Mouse (Mus musculus) megakaryocyte, embryonic 14.5 days (primary cell): Measurements from ENCODE around the gene Eme2. TPM values are rescaled to one million over a fixed set of nuclear protein-coding genes. Genes with fewer than 3 reads are reported as not detected.

Experiments used
- H3K27me3 ChIP-seq: replicated peaks from 2 replicates; pipeline ENCODE3; 2012; ENCODE audit warnings: inconsistent platforms
- H3K36me3 ChIP-seq: replicated peaks from 2 replicates; pipeline ENCODE3; 2012; ENCODE audit warnings: low read length, inconsistent platforms, mixed read lengths
- H3K4me1 ChIP-seq: 2 replicates; pipeline ENCODE4 v1.6.1; 2012; ENCODE audit warnings: inconsistent platforms
- H3K4me3 ChIP-seq: replicated peaks from 2 replicates; pipeline ENCODE3; 2012; ENCODE audit warnings: moderate library complexity, mild to moderate bottlenecking, inconsistent platforms
- H3K9me3 ChIP-seq: 2 replicates; pipeline ENCODE4 v1.6.1; 2012; ENCODE audit warnings: inconsistent platforms
- FLI1 ChIP-seq: IDR thresholded peaks from 2 replicates; pipeline ENCODE4 v1.6.1; 2012; ENCODE audit warnings: low read length, inconsistent platforms, mixed read lengths
- GATA1 ChIP-seq: IDR thresholded peaks from 3 replicates; pipeline ENCODE4 v1.6.1; 2012; ENCODE audit warnings: mixed read lengths, low read length, inconsistent platforms, borderline replicate concordance
- polyA plus RNA-seq: library from polyadenylated mRNA; stranded (reverse); fragments of >175 nt; gene quantifications from 2 replicates; pipeline ENCODE4 v1.2.3, GENCODE M21; 2012; ENCODE audit warnings: low replicate concordance; ENCODE audit not compliant: insufficient read depth

Gene Eme2
- polyA plus RNA-seq, 1 experiment, result 5.8 TPM

- Histone ChIP-seq H3K4me1 (peaks cover 18% of the 10 kb centered on the region), H3K36me3 (no peaks in the 10 kb centered on the region), H3K9me3 (no peaks in the 10 kb centered on the region), H3K4me3 (no peak overlapping the region), H3K27me3 (peaks cover 10% of the 10 kb centered on the region)
- no peak for TF ChIP-seq FLI1
These were observed 53.8 kb downstream of the Eme2 start for GRCm38 (mm10) chr17:24841133-24841532.

- TF ChIP-seq GATA1 (no peak), FLI1 (no peak)
- Histone ChIP-seq H3K4me1 (peaks cover 17% of the 10 kb centered on the region), H3K4me3 (no peak overlapping the region), H3K36me3 (no peaks in the 10 kb centered on the region), H3K9me3 (no peaks in the 10 kb centered on the region), H3K27me3 (peaks cover 15% of the 10 kb centered on the region)
These were observed 54.5 kb downstream of the Eme2 start for GRCm38 (mm10) chr17:24840341-24840740.

- TF ChIP-seq GATA1 (no peak), FLI1 (no peak)
- Histone ChIP-seq H3K4me1 (peaks cover 16% of the 10 kb centered on the region), H3K36me3 (no peaks in the 10 kb centered on the region), H3K4me3 (no peak within 1 kb of the TSS), H3K9me3 (no peaks in the 10 kb centered on the region), H3K27me3 (peaks cover 15% of the 10 kb centered on the region)
These were observed 55.0 kb downstream of the Eme2 start, which contains the start of gene Hagh for GRCm38 (mm10) chr17:24839842-24840241. Gene Hagh, plus strand, starts transcription at chr17:24840143.

Other genes with a start within 250 kb of the Eme2 start
- 0.85 TPM in 1 of 2 replicates, not detected in the other for gene Slc9a3r2, start 244.8 kb downstream of the Eme2 start, polyA plus RNA-seq
- 1.1 TPM in 1 of 2 replicates, not detected in the other for gene Npw, start 236.6 kb downstream of the Eme2 start, polyA plus RNA-seq
- gene Zfp598, start 225.4 kb downstream of the Eme2 start, polyA plus RNA-seq, result 45.3 and 55.8 TPM in 2 replicates
- 0.04 TPM in 1 of 2 replicates, not detected in the other for gene Syngr3, start 205.1 kb downstream of the Eme2 start, polyA plus RNA-seq
- gene Gfer, start 198.9 kb downstream of the Eme2 start, polyA plus RNA-seq, result 47.3 and 53.9 TPM in 2 replicates
- gene Noxo1, start 198.9 kb downstream of the Eme2 start, polyA plus RNA-seq, result 1.5 and 2.1 TPM in 2 replicates
- gene Tbl3, start 187.4 kb downstream of the Eme2 start, polyA plus RNA-seq, result 16.6 and 17.1 TPM in 2 replicates
- 0.74 TPM in 1 of 2 replicates, not detected in the other for gene Rnf151, start 177.0 kb downstream of the Eme2 start, polyA plus RNA-seq
- gene Rps2, start 177.0 kb downstream of the Eme2 start, polyA plus RNA-seq, result 653 and 1,069 TPM in 2 replicates
- 519 and 729 TPM in 2 replicates for gene Ndufb10, start 170.6 kb downstream of the Eme2 start, polyA plus RNA-seq
- gene Rpl3l, start 167.3 kb downstream of the Eme2 start, polyA plus RNA-seq, result 0.35 TPM in 1 of 2 replicates, not detected in the other
- 19.0 and 40.5 TPM in 2 replicates for gene Msrb1, start 158.4 kb downstream of the Eme2 start, polyA plus RNA-seq
- gene Hs3st6, start 142.1 kb downstream of the Eme2 start, polyA plus RNA-seq, result not detected in 2 replicates
- not detected in 2 replicates for gene Meiob, start 90.8 kb downstream of the Eme2 start, polyA plus RNA-seq
- gene Hagh, start 54.9 kb downstream of the Eme2 start, polyA plus RNA-seq, result 7.5 and 29.1 TPM in 2 replicates
- gene Fahd1, start 44.7 kb downstream of the Eme2 start, polyA plus RNA-seq, result 2.0 and 2.8 TPM in 2 replicates
- 0.25 TPM in 1 of 2 replicates, not detected in the other for gene Igfals, start 29.1 kb downstream of the Eme2 start, polyA plus RNA-seq
- 58.9 and 67.0 TPM in 2 replicates for gene Nubp2, start 8.7 kb downstream of the Eme2 start, polyA plus RNA-seq
- 18.7 and 57.4 TPM in 2 replicates for gene Spsb3, start 8.4 kb downstream of the Eme2 start, polyA plus RNA-seq
- 75.3 and 168 TPM in 2 replicates for gene Mrps34, start within 50 bp of the Eme2 start, polyA plus RNA-seq
- 18.4 TPM in 1 of 2 replicates, not detected in the other for gene Nme3, start 1.4 kb upstream of the Eme2 start, polyA plus RNA-seq
- 20.5 and 36.6 TPM in 2 replicates for gene Mapk8ip3, start 41.9 kb upstream of the Eme2 start, polyA plus RNA-seq
- 3.5 and 8.6 TPM in 2 replicates for gene Jpt2, start 65.6 kb upstream of the Eme2 start, polyA plus RNA-seq
- 4.5 and 5.5 TPM in 2 replicates for gene Cramp1l, start 120.7 kb upstream of the Eme2 start, polyA plus RNA-seq
- gene Ift140, start 121.0 kb upstream of the Eme2 start, polyA plus RNA-seq, result 6.9 and 7.4 TPM in 2 replicates
- not detected in 2 replicates for gene Tmem204, start 188.5 kb upstream of the Eme2 start, polyA plus RNA-seq
- 9.1 and 27.2 TPM in 2 replicates for gene Telo2, start 220.9 kb upstream of the Eme2 start, polyA plus RNA-seq
- 0.12 TPM in 1 of 2 replicates, not detected in the other for gene Ptx4, start 225.7 kb upstream of the Eme2 start, polyA plus RNA-seq
- 17.8 and 22.0 TPM in 2 replicates for gene Clcn7, start 238.3 kb upstream of the Eme2 start, polyA plus RNA-seq